Mouse (Mus musculus) effector memory CD4-positive, alpha-beta T cell, adult 5 months (primary cell): ENCODE results near the gene Als2cl. TPM values are rescaled to one million over a fixed set of nuclear protein-coding genes. Genes with fewer than 3 reads are reported as not detected.

Source experiments
- polyA plus RNA-seq: library from polyadenylated mRNA; unstranded; fragments of 100-300 nt; shearing (Covaris generic); gene quantifications from one replicate; pipeline ENCODE4 v1.2.1, GENCODE M21; 2017

The Als2cl gene
- 23.4 TPM for polyA plus RNA-seq

GRCm38 (mm10) chr9:110879191-110879920, at the start of gene Als2cl:
Als2cl (plus strand) TSS chr9:110879870.

GRCm38 (mm10) chr9:110834411-110834810, 45.3 kb upstream of the Als2cl start, which contains the start of gene Prss45:
Prss45 (plus strand) TSS chr9:110834588.

GRCm38 (mm10) chr9:110844206-110844605, 35.5 kb upstream of the Als2cl start, which contains the start of gene Prss46:
Prss46 (plus strand) TSS chr9:110844506.

GRCm38 (mm10) chr9:110857781-110858472, 21.7 kb upstream of the Als2cl start, which contains the start of gene Prss50:
Prss50 (plus strand) TSS chr9:110857967.

GRCm38 (mm10) chr9:110879998-110880561, 410 bp downstream of the Als2cl start, which contains the start of gene Tmie:
Tmie (minus strand) TSS chr9:110880113.

GRCm38 (mm10) chr9:110916786-110917185, 37.1 kb downstream of the Als2cl start, which contains the start of gene Fam240a:
Fam240a (minus strand) TSS chr9:110916861.

GRCm38 (mm10) chr9:110945926-110946325, 66.3 kb downstream of the Als2cl start, which contains the start of gene Tdgf1:
Tdgf1 (minus strand) TSS chr9:110946158.

Other genes with a start within 250 kb of the Als2cl start
- 74.0 TPM for gene Nbeal2, start 225.7 kb upstream of the Als2cl start, polyA plus RNA-seq
- 179 TPM for gene Ccdc12, start 223.4 kb upstream of the Als2cl start, polyA plus RNA-seq
- not detected for gene Myl3, start 138.0 kb upstream of the Als2cl start, polyA plus RNA-seq
- not detected for gene Pth1r, start 132.7 kb upstream of the Als2cl start, polyA plus RNA-seq
- not detected for gene Prss42, start 81.7 kb upstream of the Als2cl start, polyA plus RNA-seq
- gene Prss44, start 65.9 kb upstream of the Als2cl start, polyA plus RNA-seq, result not detected
- gene Prss43, start 53.2 kb upstream of the Als2cl start, polyA plus RNA-seq, result not detected
- not detected for gene Prss45, start 45.3 kb upstream of the Als2cl start, polyA plus RNA-seq
- not detected for gene Prss46, start 35.4 kb upstream of the Als2cl start, polyA plus RNA-seq
- gene Prss50, start 21.9 kb upstream of the Als2cl start, polyA plus RNA-seq, result not detected
- 0.92 TPM for gene Tmie, start 243 bp downstream of the Als2cl start, polyA plus RNA-seq
- gene Fam240a, start 37.0 kb downstream of the Als2cl start, polyA plus RNA-seq, result not detected
- gene Tdgf1, start 66.3 kb downstream of the Als2cl start, polyA plus RNA-seq, result 0.57 TPM
- not detected for gene Lrrc2, start 71.7 kb downstream of the Als2cl start, polyA plus RNA-seq
- gene Rtp3, start 110.7 kb downstream of the Als2cl start, polyA plus RNA-seq, result not detected
- not detected for gene Ltf, start 139.4 kb downstream of the Als2cl start, polyA plus RNA-seq
- gene Ccrl2, start 177.6 kb downstream of the Als2cl start, polyA plus RNA-seq, result 11.1 TPM
- gene Lrrfip2, start 237.7 kb downstream of the Als2cl start, polyA plus RNA-seq, result 30.8 TPM